Mouse (Mus musculus) heart, embryonic 11.5 days (tissue): ENCODE measurements at regions not wholly inside any gene's neighbourhood (a gene's known extent, or its start where the extent isn't known, plus 50 kb on each side); places are given as distances from the start of the nearest gene placed in this dataset.

Experiments used
- ATAC-seq: fragments of 200-750 bp; cut with Nextera tagmentation; replicated peaks from 2 replicates; pipeline ENCODE4 v1.8.0; 2017; ENCODE audit warnings: moderate library complexity; ENCODE audit not compliant: insufficient number of reproducible peaks, low FRiP score, low TSS enrichment
- H3K27ac ChIP-seq: fragments of 300-500 bp; sonication (generic); 2 replicates; pipeline ENCODE4 v1.5.1; 2014; ENCODE audit warnings: mild to moderate bottlenecking, low read depth, low read length
- H3K27me3 ChIP-seq: fragments of 300-500 bp; sonication (generic); 2 replicates; pipeline ENCODE4 v1.6.1; 2014; ENCODE audit warnings: mild to moderate bottlenecking, low read length, mixed read lengths; ENCODE audit not compliant: control insufficient read depth, insufficient read depth
- H3K36me3 ChIP-seq: fragments of 300-500 bp; sonication (generic); 2 replicates; pipeline ENCODE4 v1.6.1; 2014; ENCODE audit warnings: mild to moderate bottlenecking, low read length, moderate library complexity, mixed read lengths; ENCODE audit not compliant: control insufficient read depth, insufficient read depth
- H3K4me1 ChIP-seq: fragments of 300-500 bp; sonication (generic); 2 replicates; pipeline ENCODE4 v1.6.1; 2014; ENCODE audit warnings: low read length; ENCODE audit not compliant: control insufficient read depth, insufficient read depth
- H3K4me2 ChIP-seq: fragments of 300-500 bp; sonication (generic); 2 replicates; pipeline ENCODE4 v1.6.1; 2014; ENCODE audit warnings: mild to moderate bottlenecking, moderate library complexity
- H3K4me3 ChIP-seq: fragments of 300-500 bp; sonication (generic); 2 replicates; pipeline ENCODE4 v1.5.1; 2014; ENCODE audit warnings: low read depth, low read length
- H3K9ac ChIP-seq: fragments of 300-500 bp; sonication (generic); 2 replicates; pipeline ENCODE4 v1.6.1; 2014; ENCODE audit warnings: mild to moderate bottlenecking, low read depth, low read length, moderate library complexity
- H3K9me3 ChIP-seq: fragments of 300-500 bp; sonication (generic); replicated peaks from 2 replicates; pipeline ENCODE4 v1.6.1; 2016; ENCODE audit warnings: low read length; ENCODE audit not compliant: control insufficient read depth
- WGBS: fragments of 180-500 bp; shearing (Covaris S2); extraction: QIAGEN DNeasy Blood & Tissue Kit; methylation state at CpG from one replicate; pipeline ENCODE4 v1.1.7; 2014; ENCODE audit not compliant: insufficient replicate concordance; 5-methylcytosine and 5-hydroxymethylcytosine counted together

GRCm38 (mm10) chr11:22671791-22672490 is 160.1 kb downstream of the Tmem17 start:
- H3K36me3 ChIP-seq = no peaks in the 10 kb centered on the region
- WGBS = 46% methylated on average over 5 of the region's 5 CpGs
- no peaks in the 10 kb centered on the region for H3K4me1 ChIP-seq
- no peak overlapping the region for H3K4me3 ChIP-seq
- no peaks in the 10 kb centered on the region for H3K9me3 ChIP-seq
- H3K4me2 ChIP-seq = no peak overlapping the region
- H3K27me3 ChIP-seq = no peaks in the 10 kb centered on the region
- no peak for ATAC-seq
- H3K9ac ChIP-seq = no peak overlapping the region
- 0 out of 2 replicates have a peak overlapping the region, but pooled peaks have one; percentile 2 for H3K27ac ChIP-seq

- H3K9ac ChIP-seq = no peak overlapping the region
- WGBS = 65% methylated on average over 3 of the region's 3 CpGs
- H3K4me1 ChIP-seq = no peaks in the 10 kb centered on the region
- no peak overlapping the region for H3K27ac ChIP-seq
- H3K9me3 ChIP-seq = no peaks in the 10 kb centered on the region
- no peaks in the 10 kb centered on the region for H3K27me3 ChIP-seq
- no peak overlapping the region for H3K4me2 ChIP-seq
- ATAC-seq = no peak
- no peak overlapping the region for H3K4me3 ChIP-seq
- no peaks in the 10 kb centered on the region for H3K36me3 ChIP-seq
Observed at GRCm38 (mm10) chr11:22675047-22675446, 163.2 kb downstream of the Tmem17 start.

- H3K27ac ChIP-seq = no peak overlapping the region
- 85% methylated on average over 1 of the region's 1 CpGs for WGBS
Observed at GRCm38 (mm10) chr11:22675754-22676153, 163.9 kb downstream of the Tmem17 start.

GRCm38 (mm10) chr11:22677337-22677736 is 165.4 kb downstream of the Tmem17 start:
- Histone ChIP-seq H3K36me3 (no peaks in the 10 kb centered on the region), H3K4me1 (no peaks in the 10 kb centered on the region), H3K27me3 (no peaks in the 10 kb centered on the region), H3K9me3 (no peaks in the 10 kb centered on the region), H3K4me3 (no peak overlapping the region), H3K9ac (no peak overlapping the region), H3K4me2 (no peak overlapping the region), H3K27ac (no peak overlapping the region)
- ATAC-seq = no peak
- WGBS = 33% methylated on average over 2 of the region's 2 CpGs

More at GRCm38 (mm10) chr11:22675754-22676153, 163.9 kb downstream of the Tmem17 start:
- no peaks in the 10 kb centered on the region for H3K4me1 ChIP-seq
- H3K36me3 ChIP-seq = no peaks in the 10 kb centered on the region
- no peak for ATAC-seq
- H3K27me3 ChIP-seq = no peaks in the 10 kb centered on the region
- no peak overlapping the region for H3K9ac ChIP-seq
- H3K4me3 ChIP-seq = no peak overlapping the region
- H3K9me3 ChIP-seq = no peaks in the 10 kb centered on the region
- no peak overlapping the region for H3K4me2 ChIP-seq

- Histone ChIP-seq H3K36me3 (no peaks in the 10 kb centered on the region), H3K27ac (no peak overlapping the region), H3K4me3 (no peak overlapping the region), H3K27me3 (no peaks in the 10 kb centered on the region), H3K9me3 (no peaks in the 10 kb centered on the region), H3K4me2 (no peak overlapping the region), H3K4me1 (no peaks in the 10 kb centered on the region), H3K9ac (no peak overlapping the region)
- WGBS = 83% methylated on average over 4 of the region's 4 CpGs
- ATAC-seq = no peak
Observed at GRCm38 (mm10) chr11:22684576-22684975, 172.7 kb downstream of the Tmem17 start.

- Histone ChIP-seq H3K9ac (no peak overlapping the region), H3K27me3 (no peaks in the 10 kb centered on the region), H3K36me3 (no peaks in the 10 kb centered on the region; the same call in 1 of the 2 replicates), H3K9me3 (no peaks in the 10 kb centered on the region), H3K27ac (no peak overlapping the region), H3K4me3 (no peak overlapping the region), H3K4me2 (no peak overlapping the region), H3K4me1 (peaks cover 4% of the 10 kb centered on the region; the same call in 1 of the 2 replicates)
- 88% methylated on average over 3 of the region's 3 CpGs for WGBS
- ATAC-seq = no peak
Observed at GRCm38 (mm10) chr11:22690829-22691228, 169.9 kb downstream of the B3gnt2 start.

- WGBS = 75% methylated on average over 5 of the region's 5 CpGs
- ATAC-seq = no peak
- H3K4me2 ChIP-seq = no peak overlapping the region
Observed at GRCm38 (mm10) chr11:22692281-22692857, 168.4 kb downstream of the B3gnt2 start.

GRCm38 (mm10) chr11:22692941-22693341 is 167.8 kb downstream of the B3gnt2 start:
- H3K4me1 ChIP-seq = peaks cover 4% of the 10 kb centered on the region; the same call in 1 of the 2 replicates
- no peaks in the 10 kb centered on the region; the same call in 1 of the 2 replicates for H3K36me3 ChIP-seq
- no peaks in the 10 kb centered on the region for H3K27me3 ChIP-seq
- no peaks in the 10 kb centered on the region for H3K9me3 ChIP-seq
- no peak overlapping the region for H3K4me3 ChIP-seq
- no peak overlapping the region for H3K27ac ChIP-seq
- no peak for ATAC-seq
- H3K4me2 ChIP-seq = no peak overlapping the region
- H3K9ac ChIP-seq = no peak overlapping the region
- 15% methylated on average over 1 of the region's 1 CpGs for WGBS

More at GRCm38 (mm10) chr11:22692281-22692857, 168.4 kb downstream of the B3gnt2 start:
- no peaks in the 10 kb centered on the region for H3K27me3 ChIP-seq
- H3K9ac ChIP-seq = no peak overlapping the region
- no peaks in the 10 kb centered on the region; the same call in 1 of the 2 replicates for H3K36me3 ChIP-seq
- H3K9me3 ChIP-seq = no peaks in the 10 kb centered on the region
- H3K27ac ChIP-seq = no peak overlapping the region
- H3K4me3 ChIP-seq = no peak overlapping the region
- peaks cover 4% of the 10 kb centered on the region; the same call in 1 of the 2 replicates for H3K4me1 ChIP-seq
